Mouse (Mus musculus): ENCODE data around the gene Phlda3.

The Phlda3 gene

DNA sequence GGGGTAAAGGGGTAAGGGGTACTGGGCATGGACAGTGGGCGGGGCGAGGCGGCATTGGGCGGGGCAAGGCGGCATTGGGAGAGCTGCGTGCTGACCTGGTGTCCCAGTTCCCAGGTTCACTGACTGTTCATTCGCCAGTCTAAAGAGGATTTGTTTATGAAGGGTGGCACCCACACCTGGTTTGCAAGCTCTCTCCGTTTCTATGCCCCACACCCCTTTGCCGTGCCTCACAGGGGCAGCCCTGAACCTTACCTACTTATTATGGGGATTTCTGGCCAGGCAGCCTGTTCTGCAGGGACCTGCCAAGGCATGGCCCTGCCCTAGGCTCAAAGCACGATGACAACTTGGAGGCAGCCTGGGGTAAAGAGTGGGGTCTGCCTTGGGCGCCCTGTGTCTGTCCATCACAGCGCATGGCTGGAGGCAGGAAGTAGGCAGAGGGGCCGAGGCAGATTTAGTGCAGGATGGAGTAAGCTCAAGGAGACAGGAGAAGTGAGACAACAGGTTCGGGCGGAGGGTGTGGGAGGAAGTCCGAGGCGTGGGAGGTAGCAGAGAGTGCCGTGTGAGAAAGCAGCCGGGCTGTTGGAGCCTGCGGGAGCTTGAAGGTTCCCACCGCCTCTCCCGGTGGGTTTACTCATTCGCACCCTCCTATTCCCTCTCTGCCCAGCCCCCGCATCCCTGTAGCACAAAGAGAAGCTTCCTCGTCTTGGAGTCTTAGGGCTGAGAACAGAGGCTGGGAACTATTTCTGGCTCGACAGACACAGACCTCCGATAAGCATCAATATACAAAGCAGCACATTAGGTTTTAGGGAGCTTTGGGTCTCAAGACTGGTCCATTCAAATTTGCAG, 27.7 kb downstream of the Phlda3 start:
- peak; percentile 82 for ATAC-seq (ENCODE audit: low TSS enrichment)

DNA sequence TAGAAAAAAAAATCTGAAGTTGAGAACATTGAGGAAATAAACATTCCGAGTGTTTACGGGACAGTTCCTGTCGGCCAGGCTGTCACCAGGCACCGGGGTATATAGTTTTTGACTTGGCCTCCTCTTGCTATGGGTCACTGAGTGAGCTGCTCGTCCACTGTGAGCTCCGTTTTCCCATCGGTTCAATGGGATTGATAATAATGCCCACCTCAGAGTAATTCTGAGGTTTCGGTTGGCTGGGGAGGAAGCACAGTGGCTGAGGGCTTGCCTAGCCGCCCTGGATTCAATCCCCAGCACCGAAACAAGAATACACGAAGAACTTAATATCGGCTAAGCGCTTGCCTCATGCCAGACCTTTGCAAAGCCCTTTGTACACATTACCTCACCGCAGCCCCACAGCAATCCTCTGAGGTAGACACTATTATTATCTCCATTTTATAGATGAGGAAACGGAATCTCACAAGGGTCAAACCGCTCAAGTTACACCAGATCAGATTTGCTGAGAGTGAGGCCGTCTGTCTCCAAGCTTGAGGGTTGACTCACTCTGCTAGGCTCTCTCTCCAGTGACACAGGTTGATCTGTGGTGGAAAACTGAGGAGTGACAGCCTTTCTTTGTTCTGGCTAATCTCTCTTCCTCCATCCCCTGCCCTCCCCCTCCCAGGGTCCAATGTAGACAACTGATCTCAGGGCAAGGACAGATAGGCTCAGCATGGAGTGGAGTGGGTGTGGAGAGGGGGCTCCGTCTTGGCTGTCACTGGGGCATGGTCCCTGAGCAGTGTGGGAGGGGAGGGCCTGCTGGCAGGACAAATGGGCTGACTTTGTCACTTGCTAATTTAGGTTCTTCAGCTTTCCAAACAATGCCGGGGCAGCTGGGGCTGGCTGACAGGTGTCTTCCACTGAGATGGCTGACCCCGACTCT, 28.6 kb downstream of the Phlda3 start:
- ATAC-seq (ENCODE audit: low TSS enrichment): no peak

DNA sequence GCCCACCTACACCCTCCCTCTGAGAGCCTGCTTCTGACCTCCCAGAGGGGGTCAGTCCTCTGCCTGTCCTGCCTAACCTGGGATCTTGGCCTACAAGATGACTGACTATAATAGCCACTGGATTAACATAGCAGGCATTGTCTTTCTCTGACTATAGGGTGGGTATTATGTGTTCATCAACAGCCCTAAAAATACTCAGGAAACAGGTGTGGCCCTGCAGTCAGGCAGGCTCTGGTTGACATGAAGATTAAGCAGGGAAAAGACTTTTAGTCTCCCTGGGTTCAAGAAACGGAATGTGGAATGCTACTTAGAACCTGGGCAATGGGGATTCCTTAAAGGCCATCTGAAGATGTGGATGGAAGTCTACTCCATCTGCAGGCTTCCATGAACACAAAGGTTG, 32.6 kb downstream of the Phlda3 start:
- ATAC-seq (ENCODE audit: low TSS enrichment): no peak

DNA sequence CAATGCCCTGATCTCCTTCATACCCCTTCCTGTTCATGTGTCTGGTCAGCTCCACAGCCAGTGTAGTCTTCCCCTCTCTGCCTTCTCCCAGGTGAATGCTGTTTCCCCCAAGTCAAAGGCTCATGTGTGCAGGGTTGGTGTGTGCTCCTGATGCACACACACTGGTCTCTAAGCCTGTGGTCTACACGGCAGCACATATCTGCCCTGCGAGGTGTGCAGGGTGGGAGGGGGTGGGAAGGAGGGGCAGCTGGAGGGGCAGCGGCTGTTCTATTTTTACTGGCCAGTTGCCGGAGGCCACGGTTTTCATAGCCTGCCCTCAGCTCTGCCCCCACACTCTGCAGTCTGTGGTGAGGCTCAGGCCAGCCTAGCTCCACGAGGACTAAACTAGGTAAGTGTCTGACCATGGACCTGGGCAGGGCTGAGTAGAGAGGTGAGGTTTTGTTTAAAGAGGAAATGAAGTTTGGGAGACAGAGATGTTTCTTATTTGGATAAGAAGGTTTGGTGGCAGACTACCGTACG, 33.2 kb downstream of the Phlda3 start:
- ATAC-seq (ENCODE audit: low TSS enrichment): no peak

DNA sequence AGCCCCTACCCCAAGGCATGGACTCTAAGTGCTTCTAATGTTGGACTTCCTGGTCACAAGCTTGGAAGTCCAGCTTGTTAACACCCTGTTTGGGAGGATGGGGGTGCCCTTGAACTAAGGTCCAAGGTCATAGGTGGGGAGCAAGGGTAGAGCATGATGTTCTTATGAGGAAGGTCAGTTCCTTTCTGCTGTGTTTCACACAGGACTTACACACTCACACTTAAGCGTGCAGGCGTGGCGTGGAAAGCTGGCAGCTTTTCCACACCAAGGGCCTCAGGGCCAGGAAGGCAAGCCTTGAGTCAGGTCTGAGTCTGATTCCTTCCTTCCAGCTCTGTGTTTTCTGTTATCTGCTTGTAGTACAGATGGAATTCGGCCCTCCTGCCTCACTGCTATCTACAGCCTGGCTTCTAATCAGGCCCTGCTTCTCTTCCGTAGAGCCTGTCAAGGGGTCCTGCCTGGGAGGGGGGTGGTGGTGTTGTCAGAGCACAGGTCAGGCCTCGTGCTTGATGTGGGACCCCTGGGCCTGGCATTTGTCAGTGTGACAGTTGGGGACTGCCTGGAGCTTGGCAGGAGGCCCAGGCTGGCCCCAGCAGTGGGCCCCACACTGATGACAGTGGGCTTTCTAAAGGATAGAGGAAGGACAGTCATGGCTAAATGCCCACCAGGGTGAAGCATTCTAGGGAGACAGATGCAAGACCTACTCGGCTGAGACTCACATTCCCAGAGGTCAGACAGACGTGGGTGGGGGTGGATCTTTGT, 34.5 kb downstream of the Phlda3 start:
- ATAC-seq (ENCODE audit: low TSS enrichment): no peak

DNA sequence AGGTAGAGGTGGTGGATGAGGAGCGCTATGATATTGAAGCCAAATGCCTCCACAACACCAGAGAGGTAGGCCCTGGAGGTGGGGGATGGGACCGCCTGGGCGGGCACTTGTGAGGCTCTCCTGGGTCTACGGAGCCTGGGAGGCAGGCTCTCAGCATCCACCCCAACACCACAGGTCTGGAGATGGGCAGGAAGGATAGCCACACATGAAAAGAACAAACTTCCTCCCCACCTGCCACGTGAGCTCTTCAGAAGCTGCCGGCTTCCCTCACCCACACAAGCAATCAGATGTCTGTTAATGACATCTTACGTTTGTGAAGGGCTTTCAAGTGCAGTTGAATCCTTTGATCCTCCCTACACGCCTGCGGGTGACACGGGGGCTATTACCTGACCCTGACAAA, 41.6 kb downstream of the Phlda3 start:
- ATAC-seq (ENCODE audit: low TSS enrichment): no peak

DNA sequence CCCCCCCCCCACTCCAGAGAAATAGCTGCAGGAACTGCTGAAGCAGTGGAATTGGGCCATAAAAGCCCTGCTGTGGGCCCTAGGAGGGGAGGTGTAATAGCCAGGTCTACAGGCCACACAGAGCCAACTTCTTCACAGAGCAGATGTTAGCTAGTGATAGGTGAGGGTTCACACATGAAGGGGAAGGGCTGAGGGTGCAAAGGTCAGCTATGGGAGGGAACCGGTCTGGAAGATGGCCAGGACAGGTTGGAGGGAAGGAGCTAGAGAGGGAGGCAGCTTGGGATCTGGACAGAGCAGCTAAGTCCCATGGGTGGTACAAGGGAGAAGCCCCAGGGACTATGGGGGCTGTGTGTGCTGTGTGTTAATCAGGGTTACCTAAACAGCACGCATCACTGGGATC, 44.3 kb downstream of the Phlda3 start:
- ATAC-seq (ENCODE audit: low TSS enrichment): no peak

DNA sequence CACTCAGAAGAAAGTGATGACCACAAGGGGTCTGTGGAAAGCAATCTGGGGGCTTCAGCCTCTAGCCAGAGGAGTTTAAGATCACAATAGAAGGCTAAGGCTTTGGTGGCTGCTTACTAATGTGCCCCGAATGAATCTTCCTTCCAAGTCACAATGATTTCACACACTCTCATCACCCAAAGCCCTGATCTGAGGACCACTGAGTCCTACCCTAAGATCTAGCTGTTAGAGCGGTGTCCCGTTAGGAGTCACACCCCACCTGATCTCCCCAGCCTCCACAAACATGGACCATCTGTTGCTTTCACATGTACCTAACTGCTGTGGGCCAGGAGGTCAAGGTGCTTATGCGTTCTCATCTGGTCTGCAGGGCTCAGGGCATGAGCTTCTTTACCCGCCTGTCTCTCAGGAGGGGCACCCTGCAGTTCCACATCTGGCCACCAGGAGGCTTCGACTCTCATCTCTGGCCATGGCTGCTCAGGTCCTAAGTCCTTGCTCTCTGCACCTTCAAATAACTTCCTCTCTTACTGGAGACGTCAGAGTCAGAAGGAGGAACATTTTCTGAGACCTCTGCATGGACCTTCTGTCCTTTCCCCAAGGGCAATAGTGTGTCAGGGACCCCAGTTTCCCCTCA, 45.2 kb downstream of the Phlda3 start:
- ATAC-seq (ENCODE audit: low TSS enrichment): peak; percentile 71

DNA sequence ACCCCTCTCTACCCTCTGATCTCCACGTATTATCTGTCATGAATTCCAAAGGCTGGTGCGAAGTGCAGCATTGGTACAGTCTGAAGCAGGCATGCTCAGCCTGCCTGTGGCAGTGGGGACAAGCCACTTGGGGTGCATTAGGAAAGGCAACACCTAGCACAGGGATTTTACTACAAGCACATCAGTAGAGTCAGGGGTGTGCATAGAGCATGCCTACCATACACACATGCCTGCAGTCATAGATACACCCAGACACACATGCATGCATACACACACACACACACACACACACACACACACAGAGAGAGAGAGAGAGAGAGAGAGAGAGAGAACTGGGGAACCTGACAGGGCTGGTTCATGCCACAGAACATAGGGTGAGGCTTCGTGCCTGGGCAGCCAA, 46.3 kb downstream of the Phlda3 start:
- ATAC-seq (ENCODE audit: low TSS enrichment): no peak

DNA sequence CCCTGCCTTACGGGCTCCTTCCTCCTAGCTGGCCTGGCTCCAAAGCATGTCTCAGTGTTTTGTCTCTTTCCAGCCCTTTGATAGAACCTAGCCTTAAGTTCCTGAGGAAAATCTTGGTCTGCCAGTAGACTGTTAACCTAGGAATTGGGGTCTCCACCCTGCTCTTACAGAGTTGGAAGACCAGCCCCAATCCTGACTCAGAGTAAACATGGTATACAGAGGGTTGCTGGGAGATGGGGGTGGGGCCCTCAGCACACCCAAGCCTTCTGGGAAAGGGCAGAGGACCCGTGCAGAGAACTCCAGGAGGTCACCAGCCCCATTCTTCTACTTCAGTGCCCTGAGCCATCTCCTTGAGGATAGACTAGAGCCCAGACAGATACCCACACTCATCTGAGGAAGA, 46.7 kb downstream of the Phlda3 start:
- no peak for ATAC-seq (ENCODE audit: low TSS enrichment)

DNA sequence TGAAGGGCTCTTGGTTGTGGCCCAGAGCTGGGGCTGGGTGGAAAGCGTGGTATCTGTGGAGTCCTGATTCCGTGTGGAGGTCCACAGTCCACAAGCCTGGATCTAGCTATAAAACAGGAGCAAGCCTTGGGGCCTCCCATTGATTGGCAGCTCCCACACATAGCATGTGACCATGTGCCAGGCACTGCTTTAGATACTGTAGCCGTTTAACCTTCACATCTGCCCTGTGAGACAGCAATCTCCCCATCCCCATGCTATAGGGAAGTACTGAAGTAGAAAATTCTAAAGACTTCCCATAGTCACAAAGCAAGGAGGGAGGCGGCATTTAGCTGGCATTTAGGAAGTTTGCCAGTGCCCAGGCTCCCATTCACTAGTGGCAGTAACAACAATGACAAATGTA, 47.2 kb downstream of the Phlda3 start:
- ATAC-seq (ENCODE audit: low TSS enrichment): no peak

DNA sequence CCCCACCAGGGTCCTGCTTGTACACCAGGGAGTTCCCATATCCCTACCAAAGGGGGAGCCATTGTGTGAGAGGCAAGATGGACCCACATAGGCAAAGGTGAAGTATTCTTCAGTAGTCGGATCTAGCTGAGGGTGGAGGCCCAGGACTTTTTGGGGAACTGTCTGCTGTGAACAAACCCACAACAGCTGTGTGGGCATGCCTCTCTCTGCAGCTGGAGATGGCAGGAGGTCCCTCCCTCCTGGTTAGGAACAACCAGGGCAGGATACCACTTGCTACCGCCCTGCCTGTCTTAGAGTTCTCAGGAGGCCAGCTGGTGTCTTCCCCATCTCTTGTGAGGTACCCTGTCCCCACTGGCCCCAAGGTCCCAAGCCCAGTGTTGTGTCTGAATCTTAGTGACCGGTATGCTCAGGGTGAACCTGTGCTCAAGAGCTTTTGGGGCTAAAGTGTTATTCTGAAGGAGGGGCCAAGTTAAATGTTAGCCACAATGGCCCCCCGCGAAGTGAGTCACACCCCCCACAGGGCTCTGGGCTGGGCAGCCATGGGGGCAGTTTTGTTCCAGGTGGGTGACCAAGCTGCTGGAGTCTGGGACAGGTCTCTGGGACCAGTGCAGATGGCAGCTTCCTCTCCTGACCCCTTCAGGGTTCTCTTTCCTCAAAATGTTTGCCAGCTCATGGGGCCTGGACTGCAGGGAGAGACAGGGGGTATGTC, 47.9 kb downstream of the Phlda3 start:
- ATAC-seq (ENCODE audit: low TSS enrichment): no peak

DNA sequence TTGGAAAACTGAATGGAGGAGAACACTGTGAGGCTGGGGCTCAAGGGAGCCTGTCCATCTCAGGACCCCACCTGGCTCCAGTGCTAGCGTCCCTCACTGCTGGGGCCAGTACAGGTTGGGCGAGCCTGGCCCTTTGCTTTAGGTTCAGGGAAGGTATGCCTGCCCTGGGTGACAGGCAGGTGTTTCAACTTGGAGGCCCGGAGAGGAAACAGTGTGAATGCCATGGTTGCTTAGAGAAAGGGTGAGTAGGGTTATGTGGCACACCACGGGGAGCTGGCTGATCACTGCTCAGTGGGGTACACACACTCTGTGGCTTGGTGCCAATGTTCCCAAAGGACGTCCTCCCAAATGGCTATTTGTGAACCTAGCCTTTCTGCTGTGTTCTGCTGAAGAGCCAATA, 48.6 kb downstream of the Phlda3 start:
- no peak for ATAC-seq (ENCODE audit: low TSS enrichment)

DNA sequence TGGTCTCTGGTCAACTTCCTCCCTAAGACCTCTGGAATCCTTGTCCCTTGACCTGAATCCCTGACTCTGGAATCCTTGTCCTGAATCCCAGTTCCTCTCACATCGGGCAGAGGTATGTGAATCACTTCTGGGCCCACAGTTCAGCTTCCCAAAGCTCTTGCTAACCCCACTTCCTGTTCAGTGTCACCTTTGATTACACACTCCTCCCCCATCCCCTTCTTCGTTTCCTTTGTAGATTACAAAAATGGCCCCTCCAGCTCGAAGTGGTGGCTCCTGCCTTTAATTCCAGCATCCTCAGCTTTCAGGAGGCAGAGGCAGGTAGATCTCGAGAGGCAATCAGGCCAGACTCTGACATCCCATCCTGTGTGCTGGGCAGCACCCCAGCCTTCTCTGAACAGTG, 51.7 kb downstream of the Phlda3 start:
- ATAC-seq (ENCODE audit: low TSS enrichment): no peak

DNA sequence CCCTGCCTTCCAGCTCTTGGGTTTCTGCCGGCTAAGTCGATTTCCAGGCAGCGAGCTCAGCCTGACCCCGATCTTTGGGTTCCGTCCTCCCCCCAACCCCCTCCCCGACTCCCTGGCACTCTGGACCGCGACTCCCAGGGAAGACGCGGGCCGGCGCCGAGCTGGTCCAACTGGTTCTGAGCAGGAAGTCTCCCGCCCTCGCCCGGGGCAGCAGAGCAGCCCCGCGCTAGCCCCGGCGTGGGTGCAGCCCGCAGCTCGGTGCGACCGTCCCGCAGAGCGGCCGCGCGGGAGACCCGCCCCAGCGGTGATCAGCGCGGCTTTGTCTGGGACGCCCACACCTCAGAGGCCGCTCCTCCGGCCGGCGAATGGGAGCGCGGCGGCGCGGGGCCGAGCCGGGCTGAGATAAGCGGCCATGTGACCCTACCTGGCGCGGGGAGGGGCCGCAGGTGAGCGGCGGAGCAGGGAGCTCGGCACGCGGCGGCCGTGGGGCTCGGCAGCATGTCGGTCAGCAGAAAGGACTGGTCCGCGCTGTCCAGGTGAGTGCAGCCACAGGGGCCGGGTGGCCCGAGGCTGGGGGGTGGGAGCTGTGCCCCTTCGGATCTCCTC, 52.7 kb downstream of the Phlda3 start, which contains the start of gene Lad1:
TSS of gene Lad1 (plus strand) at position 118 of the 606 bp plus-strand sequence.
- ATAC-seq (ENCODE audit: low TSS enrichment): no peak

All from frontal cortex, adult (tissue).